Mouse (Mus musculus): ENCODE measurements around the gene Sf3b3. TPM values are rescaled to one million over a fixed set of nuclear protein-coding genes. Genes with fewer than 3 reads are reported as not detected.

Gene Sf3b3
- total and polyA plus RNA-seq, 3 experiments: 167 to 224 (median 170) TPM

- Histone ChIP-seq H3K27me3 (ENCODE audit: control insufficient read depth in 1 of 2, insufficient read depth in 2 of 2, low read length in 2 of 2) (no peaks in the 10 kb centered on the region), H3K27ac (ENCODE audit: control insufficient read depth, low read depth, low read length) (no peak overlapping the region), H3K4me1 (ENCODE audit: control insufficient read depth in 1 of 2, insufficient read depth in 2 of 2, low read length in 2 of 2) (peaks cover 0 to 21% of the 10 kb centered on the region in 2 experiments; a peak in 2 of 4 replicates), H3K9ac (ENCODE audit: control insufficient read depth, low read depth, low read length, poor library complexity, severe bottlenecking) (no peak overlapping the region), H3K9me3 (replicated peaks; ENCODE audit: insufficient read depth, low read length) (no peaks in the 10 kb centered on the region), H3K79me2 (ENCODE audit: control insufficient read depth, insufficient read depth, low read length, poor library complexity) (peaks cover 70% of the 10 kb centered on the region), H3K36me3 (ENCODE audit: control insufficient read depth in 1 of 2, insufficient read depth in 2 of 2, low read length in 2 of 2) (peaks cover 45 to 57% of the 10 kb centered on the region in 2 experiments), H3K4me3 (ENCODE audit: control insufficient read depth in 1 of 2, insufficient read depth in 1 of 2, low read depth in 2 of 2, low read length in 2 of 2) (no peak overlapping the region)
- DNase-seq (ENCODE audit: low read depth, low spot score): no peak
- TF ChIP-seq RCOR1 (IDR thresholded peaks at IDR 0.05; ENCODE audit: low read depth, low read length) (no peak), ZMIZ1 (IDR thresholded peaks at IDR 0.05; ENCODE audit: low read depth, low read length) (no peak), RAD21 (IDR thresholded peaks at IDR 0.05; ENCODE audit: low read depth, low read length) (no peak)
Observed at GRCm38 (mm10) chr8:110843207-110843606, 3.4 kb downstream of the Sf3b3 start.

- TF ChIP-seq POLR2A (IDR thresholded peaks at IDR 0.05; ENCODE audit: control insufficient read depth in 1 of 2, insufficient read depth in 1 of 2, low read depth in 1 of 2, low read length in 2 of 2, poor library complexity in 1 of 2): no peak
- TF ChIP-seq CTCF (IDR thresholded peaks at IDR 0.05 in 2 of 3, conservative IDR thresholded peaks at IDR 0.05 in 1 of 3; ENCODE audit: control insufficient read depth in 1 of 3, insufficient read depth in 1 of 3, low read depth in 2 of 3, low read length in 3 of 3, poor library complexity in 1 of 3, severe bottlenecking in 1 of 3): peak in 2 of 3 experiments; percentile 10 to 36; a peak in 1 of 6 replicates
- peak; percentile 53; the same call in 1 of the 2 replicates for TF ChIP-seq ZNF384 (IDR thresholded peaks at IDR 0.05; ENCODE audit: low read depth, low read length)
- Histone ChIP-seq H3K9me3 (replicated peaks; ENCODE audit: insufficient read depth, low read length) (no peaks in the 10 kb centered on the region), H3K9ac (ENCODE audit: control insufficient read depth, low read depth, low read length, poor library complexity, severe bottlenecking) (no peak overlapping the region)
Observed at GRCm38 (mm10) chr8:110842012-110842574, 4.5 kb downstream of the Sf3b3 start.

GRCm38 (mm10) chr8:110831956-110832355 is 14.6 kb downstream of the Sf3b3 start:
- no peaks in the 10 kb centered on the region for H3K9me3 ChIP-seq (replicated peaks; ENCODE audit: insufficient read depth, low read length)
- H3K4me3 ChIP-seq (ENCODE audit: control insufficient read depth in 1 of 2, insufficient read depth in 1 of 2, low read depth in 2 of 2, low read length in 2 of 2): no peak overlapping the region
- H3K36me3 ChIP-seq (ENCODE audit: control insufficient read depth in 1 of 2, insufficient read depth in 2 of 2, low read length in 2 of 2): peaks cover 16 to 93% of the 10 kb centered on the region in 2 experiments
- no peak overlapping the region for H3K9ac ChIP-seq (ENCODE audit: control insufficient read depth, low read depth, low read length, poor library complexity, severe bottlenecking)
- H3K27me3 ChIP-seq (ENCODE audit: control insufficient read depth in 1 of 2, insufficient read depth in 2 of 2, low read length in 2 of 2): no peaks in the 10 kb centered on the region
- no peak for DNase-seq (ENCODE audit: low read depth, low spot score)
- no peak for TF ChIP-seq ETS1 (IDR thresholded peaks at IDR 0.05; ENCODE audit: low read depth, low read length)
- TF ChIP-seq NRF1 (IDR thresholded peaks at IDR 0.05; ENCODE audit: insufficient read depth, low read depth, low read length, poor library complexity, severe bottlenecking): no peak
- TF ChIP-seq GATA1 (IDR thresholded peaks at IDR 0.05; ENCODE audit: low read depth, low read length): no peak
- no peak for TF ChIP-seq TCF12 (IDR thresholded peaks at IDR 0.05; ENCODE audit: low read depth, low read length)
- no peak for TF ChIP-seq SIN3A (IDR thresholded peaks at IDR 0.05; ENCODE audit: low read length)
- TF ChIP-seq BHLHE40 (IDR thresholded peaks at IDR 0.05; ENCODE audit: borderline replicate concordance, low read depth, low read length): no peak
- TF ChIP-seq USF1 (IDR thresholded peaks at IDR 0.05; ENCODE audit: low read depth, low read length): no peak
- TF ChIP-seq E2F4 (IDR thresholded peaks at IDR 0.05; ENCODE audit: borderline replicate concordance, low read depth, low read length): no peak
- TF ChIP-seq ELF1 (IDR thresholded peaks at IDR 0.05; ENCODE audit: low read depth, low read length): no peak
- TF ChIP-seq POLR2A (IDR thresholded peaks at IDR 0.05; ENCODE audit: control insufficient read depth in 1 of 2, insufficient read depth in 1 of 2, low read depth in 1 of 2, low read length in 2 of 2, poor library complexity in 1 of 2): no peak
- TF ChIP-seq MXI1 (IDR thresholded peaks at IDR 0.05; ENCODE audit: low read depth, low read length): no peak
- no peak for TF ChIP-seq MAX (IDR thresholded peaks at IDR 0.05; ENCODE audit: low read length)
- peaks cover 22% of the 10 kb centered on the region for H3K79me2 ChIP-seq (ENCODE audit: control insufficient read depth, insufficient read depth, low read length, poor library complexity)
- H3K27ac ChIP-seq (ENCODE audit: control insufficient read depth, low read depth, low read length): no peak overlapping the region
- no peaks in the 10 kb centered on the region for H3K4me1 ChIP-seq (ENCODE audit: control insufficient read depth in 1 of 2, insufficient read depth in 2 of 2, low read length in 2 of 2)

More at GRCm38 (mm10) chr8:110842012-110842574, 4.5 kb downstream of the Sf3b3 start:
- Histone ChIP-seq H3K4me1 (ENCODE audit: control insufficient read depth in 1 of 2, insufficient read depth in 2 of 2, low read length in 2 of 2) (peaks cover 0 to 16% of the 10 kb centered on the region in 2 experiments; a peak in 2 of 4 replicates), H3K79me2 (ENCODE audit: control insufficient read depth, insufficient read depth, low read length, poor library complexity) (peaks cover 67% of the 10 kb centered on the region), H3K27ac (ENCODE audit: control insufficient read depth, low read depth, low read length) (no peak overlapping the region), H3K27me3 (ENCODE audit: control insufficient read depth in 1 of 2, insufficient read depth in 2 of 2, low read length in 2 of 2) (no peaks in the 10 kb centered on the region), H3K36me3 (ENCODE audit: control insufficient read depth in 1 of 2, insufficient read depth in 2 of 2, low read length in 2 of 2) (peaks cover 43 to 63% of the 10 kb centered on the region in 2 experiments), H3K4me3 (ENCODE audit: control insufficient read depth in 1 of 2, insufficient read depth in 1 of 2, low read depth in 2 of 2, low read length in 2 of 2) (no peak overlapping the region)
- no peak for DNase-seq (ENCODE audit: low read depth, low spot score)
